In the genomic region with DNA sequence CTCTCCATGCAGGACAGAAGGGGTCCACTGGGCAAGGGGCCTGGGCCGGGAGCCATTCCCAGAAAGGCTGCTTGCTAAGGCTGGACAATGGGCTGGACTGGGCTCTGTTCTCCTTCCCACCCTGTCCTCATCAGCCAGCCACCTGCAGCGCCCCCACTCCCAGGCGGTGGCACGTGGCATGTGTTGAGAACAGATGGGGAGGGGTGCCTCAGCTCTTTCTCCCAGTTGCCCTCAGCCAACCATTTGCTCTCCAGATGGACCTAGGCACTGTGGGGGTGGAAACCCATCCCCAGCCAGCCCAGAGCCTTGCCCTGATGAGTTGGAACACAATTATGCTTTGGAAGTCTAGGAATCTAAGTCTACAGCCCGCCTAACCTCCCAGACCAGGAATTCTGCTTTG, we compare ENCODE assay signal across 27 mouse cellular contexts. TPM values are rescaled to one million over a fixed set of nuclear protein-coding genes. Genes with fewer than 3 reads are reported as not detected.
DNase-seq lines count a peak whose midpoint lies in the region; ATAC-seq and TF ChIP-seq lines count a peak whose summit lies in the region.
"Had no signal": no experiment of that assay in that cellular context is flagged by ENCODE, and none has a peak within 500 bp of the region (broad histone marks: within the 10 kb centered on the region; RNA-seq: fewer than 3 reads in every experiment).

No protein-coding gene starts in this region.

- no peak for DNase-seq in forebrain, postnatal 0 days
- peak; percentile 80 for DNase-seq in brain, adult 2 months (ENCODE audit: low read depth, low spot score)
- peak; percentile 71 for DNase-seq in cerebellum, adult 11-12 months
- DNase-seq in cerebellum, postnatal 10 days = peak; percentile 74 to 89
- no peak for DNase-seq in adrenal gland, adult 2 months
- DNase-seq in lung, postnatal 36 days = no peak
- no peak for DNase-seq in urinary bladder, adult 18-20 months (ENCODE audit: low spot score in 2 of 2)
- DNase-seq: embryo, embryonic 11 days; gastrocnemius, postnatal 14 days; heart, adult 11 months; heart, postnatal 10 days; kidney, adult 18-20 months; kidney, postnatal 4 days; layer of hippocampus, adult 9-11 months; liver; right cerebral cortex, adult 18-20 months; thymus, adult 2 months had no signal

- no peak for ATAC-seq in forebrain, postnatal 0 days
- no peak for ATAC-seq in forebrain, embryonic 16.5 days
- ATAC-seq: inflammation-experienced regulatory T-cells, adult 6 months; midbrain, embryonic 16.5 days; Patski had no signal

- H3K27me3 ChIP-seq in forebrain, postnatal 0 days (ENCODE audit: insufficient read depth, low read length) = no peaks in the 10 kb centered on the region
- no peaks in the 10 kb centered on the region for H3K27me3 ChIP-seq in forebrain, embryonic 16.5 days (replicated peaks; ENCODE audit: control insufficient read depth, insufficient read depth, low read length)
- H3K27me3 ChIP-seq: hindbrain, embryonic 13.5 days; Patski had no signal

- no peak for TF ChIP-seq CTCF in forebrain, postnatal 0 days (IDR thresholded peaks at IDR 0.05; ENCODE audit: low read depth)

- peaks cover 46% of the 10 kb centered on the region for H3K4me1 ChIP-seq in forebrain, postnatal 0 days (ENCODE audit: insufficient read depth)
- peaks cover 69% of the 10 kb centered on the region for H3K4me1 ChIP-seq in forebrain, embryonic 16.5 days (replicated peaks; ENCODE audit: control insufficient read depth, insufficient read depth, low read length)
- H3K4me1 ChIP-seq: liver, embryonic 15.5 days had no signal

- 0 out of 2 replicates have a peak overlapping the region, but pooled peaks have one; percentile 15 for H3K27ac ChIP-seq in forebrain, postnatal 0 days (ENCODE audit: low read depth, low read length)
- H3K27ac ChIP-seq in forebrain, embryonic 16.5 days (ENCODE audit: low read length) = no peak overlapping the region
- H3K27ac ChIP-seq: embryonic facial prominence, embryonic 13.5 days; hindbrain, embryonic 13.5 days; liver, embryonic 15.5 days; lung, embryonic 15.5 days; macrophage had no signal

- no peak overlapping the region for H3K4me3 ChIP-seq in forebrain, postnatal 0 days (ENCODE audit: low read depth, low read length)
- H3K4me3 ChIP-seq in forebrain, embryonic 16.5 days (replicated peaks; ENCODE audit: low read length) = no peak overlapping the region
- H3K4me3 ChIP-seq: embryonic facial prominence, embryonic 13.5 days; heart, embryonic 12.5 days; hindbrain, embryonic 13.5 days; liver, embryonic 15.5 days; lung, embryonic 15.5 days had no signal

- 59% methylated on average over 5 of the region's 5 CpGs for WGBS in forebrain, postnatal 0 days
- 51% methylated on average over 5 of the region's 5 CpGs for WGBS in forebrain, embryonic 16.5 days

- H3K9ac ChIP-seq in forebrain, postnatal 0 days = no peak overlapping the region
- H3K9ac ChIP-seq in forebrain, embryonic 16.5 days (replicated peaks; ENCODE audit: low read depth, low read length) = no peak overlapping the region
- H3K9ac ChIP-seq: embryonic facial prominence, embryonic 13.5 days; heart, embryonic 12.5 days; hindbrain, embryonic 13.5 days; liver, embryonic 15.5 days; lung, embryonic 15.5 days had no signal

- H3K9me3 ChIP-seq in forebrain, postnatal 0 days (ENCODE audit: low read length) = no peaks in the 10 kb centered on the region
- H3K9me3 ChIP-seq in forebrain, embryonic 16.5 days (ENCODE audit: control insufficient read depth, low read length) = no peaks in the 10 kb centered on the region
- H3K9me3 ChIP-seq: embryonic facial prominence, embryonic 13.5 days; heart, embryonic 12.5 days; hindbrain, embryonic 13.5 days; liver, embryonic 15.5 days; lung, embryonic 15.5 days had no signal

- no peaks in the 10 kb centered on the region for H3K36me3 ChIP-seq in forebrain, postnatal 0 days (ENCODE audit: insufficient read depth)
- H3K36me3 ChIP-seq in forebrain, embryonic 16.5 days (ENCODE audit: control insufficient read depth, insufficient read depth) = no peaks in the 10 kb centered on the region
- H3K36me3 ChIP-seq: embryonic facial prominence, embryonic 13.5 days; heart, embryonic 12.5 days; hindbrain, embryonic 13.5 days; liver, embryonic 15.5 days; lung, embryonic 15.5 days had no signal

- H3K4me2 ChIP-seq in forebrain, postnatal 0 days (ENCODE audit: low read depth) = no peak overlapping the region
- no peak overlapping the region for H3K4me2 ChIP-seq in forebrain, embryonic 16.5 days (ENCODE audit: low read length)
- H3K4me2 ChIP-seq: embryonic facial prominence, embryonic 13.5 days; heart, embryonic 12.5 days; hindbrain, embryonic 13.5 days; liver, embryonic 15.5 days; lung, embryonic 15.5 days had no signal

RNA-seq across cellular contexts. Expression of a gene that starts 59.3 kb away (rescaled TPM):
- 18.4 and 30.1 TPM in 2 replicates for total RNA-seq in forebrain, postnatal 0 days (2014; rRNA removed)
- polyA plus RNA-seq in forebrain, postnatal 0 days (2015; fragmentation: Nextera tagmentation; extraction: Ambion mirVana) = 6.3 and 12.8 TPM in 2 replicates
- 22.3 and 30.1 TPM in 2 replicates for polyA plus RNA-seq in forebrain, embryonic 16.5 days (2015; fragmentation: Nextera tagmentation; extraction: Ambion mirVana)
- 1 to 10 TPM; 1.5 to 8.3 TPM for total RNA-seq in adrenal gland, adult 2 months (2021)
- 48.9 and 89.9 TPM in 2 replicates for polyA plus RNA-seq in adrenal gland, adult 2 months (2012; rRNA removed)
- polyA plus RNA-seq: inflammation-experienced regulatory T-cells, adult 6 months; macrophage had no signal

Comparison
In these comparisons a context has a peak if more than half of its experiments do, and no peak if none do; other contexts are left out.
1. DNase-seq: peak in brain, adult 2 months (single experiment), cerebellum, adult 11-12 months (single experiment) and cerebellum, postnatal 10 days (2 of 2); none in forebrain, postnatal 0 days (single experiment), adrenal gland, adult 2 months (single experiment), lung, postnatal 36 days (single experiment) and urinary bladder, adult 18-20 months (0 of 2).